Mouse (Mus musculus): ENCODE data around the gene Mum1. TPM values are rescaled to one million over a fixed set of nuclear protein-coding genes. Genes with fewer than 3 reads are reported as not detected.
"Not testable (repeated sequence)": the region's sequence is repeated elsewhere in the genome, so short reads cannot be mapped to it uniquely, and the experiment has no call there.

Mum1 gene
- total RNA-seq, 1 experiment from 2014 or later: 47.5 TPM

GRCm38 (mm10) chr10:80200485-80200884 lies 25.7 kb upstream of the Mum1 start:
- no peak for ATAC-seq (replicated peaks in 1 of 2; ENCODE audit: insufficient read depth in 1 of 2, low FRiP score in 2 of 2, low TSS enrichment in 1 of 2, low read depth in 1 of 2, poor library complexity in 2 of 2, severe bottlenecking in 2 of 2)

GRCm38 (mm10) chr10:80204055-80204454 lies 22.2 kb upstream of the Mum1 start:
- ATAC-seq (replicated peaks in 1 of 2; ENCODE audit: insufficient read depth in 1 of 2, low FRiP score in 2 of 2, low TSS enrichment in 1 of 2, low read depth in 1 of 2, poor library complexity in 2 of 2, severe bottlenecking in 2 of 2): no peak

- ATAC-seq (replicated peaks in 1 of 2; ENCODE audit: insufficient read depth in 1 of 2, low FRiP score in 2 of 2, low TSS enrichment in 1 of 2, low read depth in 1 of 2, poor library complexity in 2 of 2, severe bottlenecking in 2 of 2): no peak
These were observed 19.0 kb upstream of the Mum1 start for GRCm38 (mm10) chr10:80207201-80207600.

GRCm38 (mm10) chr10:80207676-80208075 lies 18.6 kb upstream of the Mum1 start:
- no peak for ATAC-seq (replicated peaks in 1 of 2; ENCODE audit: insufficient read depth in 1 of 2, low FRiP score in 2 of 2, low TSS enrichment in 1 of 2, low read depth in 1 of 2, poor library complexity in 2 of 2, severe bottlenecking in 2 of 2)

- no peak for ATAC-seq (replicated peaks in 1 of 2; ENCODE audit: insufficient read depth in 1 of 2, low FRiP score in 2 of 2, low TSS enrichment in 1 of 2, low read depth in 1 of 2, poor library complexity in 2 of 2, severe bottlenecking in 2 of 2)
These were observed 18.0 kb upstream of the Mum1 start for GRCm38 (mm10) chr10:80208248-80208647.

DNA sequence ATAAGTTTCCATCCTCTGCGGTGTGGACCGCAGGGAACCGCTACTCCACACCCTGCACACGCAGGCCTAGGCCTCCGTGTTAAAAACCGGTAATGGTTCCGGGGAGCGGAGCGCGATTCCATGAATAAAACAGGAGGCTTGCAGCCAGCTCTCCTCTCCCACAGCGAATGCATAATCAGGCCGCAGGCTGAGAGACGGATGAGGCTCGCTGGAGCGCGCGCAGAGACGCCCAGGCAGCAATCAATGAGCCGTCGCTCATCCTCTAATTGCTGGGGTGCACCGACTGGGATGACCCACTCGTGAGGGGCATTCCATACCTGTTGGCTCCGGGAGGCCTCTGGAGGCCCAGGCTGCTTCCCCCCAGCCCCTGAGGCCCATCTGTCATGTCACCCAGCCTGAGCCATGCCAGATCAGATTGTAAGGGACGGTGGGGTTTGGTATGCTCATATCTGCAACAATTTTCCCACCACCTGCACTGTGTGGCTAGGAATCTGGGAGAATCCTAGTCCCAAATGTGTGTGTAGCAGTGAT lies 17.3 kb upstream of the Mum1 start:
- ATAC-seq (replicated peaks in 1 of 2; ENCODE audit: insufficient read depth in 1 of 2, low FRiP score in 2 of 2, low TSS enrichment in 1 of 2, low read depth in 1 of 2, poor library complexity in 2 of 2, severe bottlenecking in 2 of 2): no peak

- ATAC-seq (replicated peaks in 1 of 2; ENCODE audit: insufficient read depth in 1 of 2, low FRiP score in 2 of 2, low TSS enrichment in 1 of 2, low read depth in 1 of 2, poor library complexity in 2 of 2, severe bottlenecking in 2 of 2): peak; percentile 45 to 53; a peak in 3 of 4 replicates
These were observed 14.6 kb upstream of the Mum1 start for GRCm38 (mm10) chr10:80211547-80212103.

DNA sequence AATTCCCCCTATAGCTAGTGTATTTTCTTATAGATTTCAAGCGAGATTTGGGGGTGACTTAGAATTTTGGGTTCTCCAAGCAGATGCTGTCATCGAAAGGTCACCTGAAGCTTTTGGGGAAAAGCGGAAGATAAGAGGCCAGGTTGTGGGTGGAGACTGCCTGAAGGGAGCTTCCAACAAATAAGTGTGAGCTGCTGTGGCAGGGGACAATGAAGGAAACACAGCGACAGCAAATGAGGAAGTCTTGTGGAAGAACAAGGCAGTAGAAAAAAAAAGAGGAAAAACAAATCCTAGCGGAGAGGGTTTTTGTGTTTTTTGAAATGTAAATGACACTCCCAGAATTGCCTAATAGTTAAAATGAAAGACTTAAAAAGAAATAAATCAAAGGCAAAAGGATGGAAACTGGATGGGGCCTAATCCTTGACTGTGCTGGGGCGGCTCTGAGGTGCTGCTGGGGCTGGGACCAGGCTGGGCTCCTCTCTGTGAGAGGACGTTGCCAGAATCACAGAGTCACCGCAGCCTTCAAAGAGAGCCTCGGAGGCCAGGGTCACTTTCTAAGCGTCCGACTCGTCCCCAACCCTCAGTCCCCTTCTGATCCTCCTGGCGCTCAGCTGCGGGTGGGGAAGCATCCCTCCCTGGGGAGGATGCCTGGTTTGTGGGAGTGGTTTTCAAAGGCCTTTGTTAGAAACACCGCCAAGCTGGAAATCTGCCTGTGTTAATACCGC lies 11.0 kb upstream of the Mum1 start:
- no peak for ATAC-seq (replicated peaks in 1 of 2; ENCODE audit: insufficient read depth in 1 of 2, low FRiP score in 2 of 2, low TSS enrichment in 1 of 2, low read depth in 1 of 2, poor library complexity in 2 of 2, severe bottlenecking in 2 of 2)

- no peak for ATAC-seq (replicated peaks in 1 of 2; ENCODE audit: insufficient read depth in 1 of 2, low FRiP score in 2 of 2, low TSS enrichment in 1 of 2, low read depth in 1 of 2, poor library complexity in 2 of 2, severe bottlenecking in 2 of 2)
These were observed 5.6 kb upstream of the Mum1 start for GRCm38 (mm10) chr10:80220676-80221075.

DNA sequence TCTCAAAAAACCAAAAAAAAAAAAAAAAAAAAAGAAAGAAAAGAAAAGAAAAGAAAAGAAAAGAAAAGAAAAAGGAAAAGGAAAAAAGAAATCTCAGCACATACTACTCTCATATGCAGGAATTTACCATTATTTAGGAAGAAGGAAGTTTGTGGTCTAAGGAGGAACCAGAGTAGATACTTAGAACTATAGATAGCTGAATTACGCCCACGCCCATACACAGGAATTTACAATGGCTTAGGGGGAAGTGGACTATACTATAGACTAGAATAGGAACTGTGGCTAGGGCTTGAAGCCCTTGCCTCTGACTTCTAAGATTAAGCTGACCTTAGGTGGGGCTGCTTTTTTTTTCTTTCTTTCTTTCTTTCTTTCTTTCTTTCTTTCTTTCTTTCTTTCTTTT lies 3.1 kb upstream of the Mum1 start:
- not testable (repeated sequence) for ATAC-seq (replicated peaks in 1 of 2; ENCODE audit: insufficient read depth in 1 of 2, low FRiP score in 2 of 2, low TSS enrichment in 1 of 2, low read depth in 1 of 2, poor library complexity in 2 of 2, severe bottlenecking in 2 of 2)

GRCm38 (mm10) chr10:80226071-80226415 lies 191 bp upstream of the Mum1 start:
- ATAC-seq (replicated peaks in 1 of 2; ENCODE audit: insufficient read depth in 1 of 2, low FRiP score in 2 of 2, low TSS enrichment in 1 of 2, low read depth in 1 of 2, poor library complexity in 2 of 2, severe bottlenecking in 2 of 2): no peak

GRCm38 (mm10) chr10:80227166-80227539 lies 919 bp downstream of the Mum1 start:
- ATAC-seq (replicated peaks in 1 of 2; ENCODE audit: insufficient read depth in 1 of 2, low FRiP score in 2 of 2, low TSS enrichment in 1 of 2, low read depth in 1 of 2, poor library complexity in 2 of 2, severe bottlenecking in 2 of 2): no peak

DNA sequence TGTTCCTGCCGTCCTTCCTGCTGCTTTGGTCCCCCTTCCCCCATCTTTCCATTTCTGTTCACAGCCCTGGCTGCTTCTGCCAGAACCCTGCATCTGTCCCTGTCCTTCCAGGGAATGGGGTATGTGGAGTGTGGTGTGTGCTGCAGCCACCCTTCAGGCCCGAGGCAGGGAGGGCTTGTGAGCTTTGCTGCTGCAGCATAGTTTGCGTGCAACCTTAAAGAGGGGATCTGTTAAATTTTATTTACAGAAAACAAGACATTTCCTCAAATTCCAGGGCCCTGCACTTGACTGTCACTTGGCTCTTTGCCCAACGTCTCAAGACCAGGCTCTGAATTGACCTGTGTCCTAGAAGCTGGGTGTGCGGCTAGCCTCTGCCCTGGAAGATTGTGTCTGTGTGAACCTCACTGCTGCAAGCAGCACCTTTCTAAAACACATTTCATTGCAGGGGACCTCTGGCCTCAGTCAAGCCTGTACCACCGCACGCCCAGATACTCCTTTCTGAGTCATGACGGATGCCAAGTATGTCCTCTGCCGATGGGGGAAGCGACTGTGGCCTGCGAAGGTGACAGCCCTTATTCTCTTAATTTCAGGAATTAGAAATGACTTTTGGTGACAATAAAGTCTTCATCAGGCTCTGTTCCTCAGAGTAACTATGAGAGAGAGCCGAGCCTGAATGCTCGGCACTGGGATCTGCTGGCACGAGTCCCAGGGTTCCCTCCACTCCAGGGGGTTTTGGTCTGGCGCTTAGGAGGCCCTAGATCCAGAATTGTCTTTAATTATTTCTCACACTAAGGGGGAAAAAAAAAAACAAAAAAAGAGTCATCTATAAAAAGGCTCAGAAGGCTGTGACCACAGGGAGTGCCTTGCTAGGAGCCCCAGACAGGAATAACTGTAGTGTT lies 1.9 kb downstream of the Mum1 start:
- ATAC-seq (replicated peaks in 1 of 2; ENCODE audit: insufficient read depth in 1 of 2, low FRiP score in 2 of 2, low TSS enrichment in 1 of 2, low read depth in 1 of 2, poor library complexity in 2 of 2, severe bottlenecking in 2 of 2): no peak

DNA sequence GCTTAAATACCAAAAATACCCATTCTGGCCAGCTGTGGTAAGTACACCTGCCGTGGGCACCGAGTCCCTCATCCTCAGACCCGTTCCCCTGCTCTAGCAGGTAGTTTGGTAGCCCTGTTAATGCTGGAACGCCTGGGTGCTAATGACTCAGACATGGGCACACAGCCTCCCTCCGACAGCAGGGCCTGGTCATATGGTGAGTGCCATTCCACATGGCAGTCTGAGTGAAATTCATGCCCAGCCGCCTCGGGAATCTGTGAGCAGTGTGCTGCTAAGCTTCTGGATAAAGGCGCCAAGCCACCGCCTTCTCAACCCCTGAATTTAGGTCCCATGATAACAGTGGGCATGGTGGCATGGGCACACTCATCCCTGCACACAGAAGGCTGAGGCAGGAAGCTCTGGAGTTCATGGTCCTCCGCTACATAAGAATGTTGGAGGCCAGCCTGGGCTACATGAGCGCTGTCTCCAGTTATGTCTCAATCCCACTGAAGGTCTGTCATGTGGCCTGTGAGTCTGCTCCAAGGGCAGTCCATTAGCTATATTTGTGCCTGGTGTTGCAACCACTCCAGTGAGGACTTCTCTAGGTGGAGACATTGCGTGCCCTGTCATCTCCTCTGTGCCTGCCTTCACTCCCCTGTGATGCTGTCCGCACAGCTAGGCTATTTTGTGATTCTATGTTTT lies 10.1 kb downstream of the Mum1 start:
- no peak for ATAC-seq (replicated peaks in 1 of 2; ENCODE audit: insufficient read depth in 1 of 2, low FRiP score in 2 of 2, low TSS enrichment in 1 of 2, low read depth in 1 of 2, poor library complexity in 2 of 2, severe bottlenecking in 2 of 2)

DNA sequence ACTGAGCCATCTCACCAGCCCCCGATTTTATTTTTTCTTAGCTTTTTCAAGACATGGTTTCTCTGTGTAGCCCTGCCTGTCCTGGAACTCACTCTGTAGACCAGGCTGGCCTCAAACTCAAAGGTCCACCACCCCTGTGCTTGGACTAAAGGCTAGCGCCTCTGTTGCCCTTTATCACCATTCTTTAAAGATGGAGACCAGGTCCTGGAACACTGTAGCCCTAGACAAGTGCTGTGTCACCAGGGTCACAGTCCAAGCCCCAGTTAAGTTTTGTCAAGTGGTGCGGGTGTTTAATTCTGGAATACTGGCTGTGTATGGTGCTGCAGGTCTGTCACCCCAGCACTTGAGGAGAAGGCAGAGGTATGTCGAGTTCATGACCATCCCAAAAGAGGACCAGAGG lies 10.8 kb downstream of the Mum1 start:
- ATAC-seq (replicated peaks in 1 of 2; ENCODE audit: insufficient read depth in 1 of 2, low FRiP score in 2 of 2, low TSS enrichment in 1 of 2, low read depth in 1 of 2, poor library complexity in 2 of 2, severe bottlenecking in 2 of 2): no peak

- ATAC-seq (replicated peaks in 1 of 2; ENCODE audit: insufficient read depth in 1 of 2, low FRiP score in 2 of 2, low TSS enrichment in 1 of 2, low read depth in 1 of 2, poor library complexity in 2 of 2, severe bottlenecking in 2 of 2): no peak
These were observed 12.1 kb downstream of the Mum1 start for GRCm38 (mm10) chr10:80238306-80238705.

GRCm38 (mm10) chr10:80239791-80240190 lies 13.6 kb downstream of the Mum1 start:
- no peak for ATAC-seq (replicated peaks in 1 of 2; ENCODE audit: insufficient read depth in 1 of 2, low FRiP score in 2 of 2, low TSS enrichment in 1 of 2, low read depth in 1 of 2, poor library complexity in 2 of 2, severe bottlenecking in 2 of 2)

GRCm38 (mm10) chr10:80242088-80242487 lies 15.9 kb downstream of the Mum1 start:
- ATAC-seq (replicated peaks in 1 of 2; ENCODE audit: insufficient read depth in 1 of 2, low FRiP score in 2 of 2, low TSS enrichment in 1 of 2, low read depth in 1 of 2, poor library complexity in 2 of 2, severe bottlenecking in 2 of 2): no peak
